Mouse (Mus musculus) C2C12 (cell line): ENCODE measurements around the gene Map7d1. TPM values are rescaled to one million over a fixed set of nuclear protein-coding genes. Genes with fewer than 3 reads are reported as not detected.

Source experiments
- H3K27me3 ChIP-seq: one replicate; pipeline ENCODE4 v1.6.1; 2011; ENCODE audit not compliant: control insufficient read depth, insufficient read depth, insufficient read length
- H3K36me3 ChIP-seq: one replicate; pipeline ENCODE4 v1.6.1; 2011; ENCODE audit not compliant: control insufficient read depth, insufficient read depth
- H3K4me3 ChIP-seq: one replicate; pipeline ENCODE4 v1.5.1; 2011; ENCODE audit warnings: mild to moderate bottlenecking, control low read depth; ENCODE audit not compliant: poor library complexity, insufficient read depth, severe bottlenecking
- H3K79me2 ChIP-seq: one replicate; pipeline ENCODE4 v1.6.1; 2011; ENCODE audit not compliant: control insufficient read depth, insufficient read depth
- H3K79me3 ChIP-seq: one replicate; pipeline ENCODE4 v1.6.1; 2011; ENCODE audit warnings: low read depth, control low read depth
- H3ac ChIP-seq: one replicate; pipeline ENCODE3; 2011; ENCODE audit warnings: low read depth; ENCODE audit not compliant: control insufficient read depth, insufficient read length
- CEBPB ChIP-seq: IDR thresholded peaks from one replicate; pipeline ENCODE4 v1.6.1; 2011; ENCODE audit warnings: low read depth, mild to moderate bottlenecking, control low read depth, moderate library complexity
- CTCF ChIP-seq: IDR thresholded peaks from one replicate; pipeline ENCODE4 v1.5.1; 2011; ENCODE audit not compliant: control insufficient read depth, insufficient read depth, insufficient read length
- FOSL1 ChIP-seq: IDR thresholded peaks from one replicate; pipeline ENCODE4 v1.8.0; 2011; ENCODE audit warnings: mild to moderate bottlenecking, low read length; ENCODE audit not compliant: poor library complexity, insufficient read depth, severe bottlenecking
- MAX ChIP-seq: IDR thresholded peaks from one replicate; pipeline ENCODE4 v1.6.1; 2011; ENCODE audit warnings: mild to moderate bottlenecking, control low read depth
- MYOD1 ChIP-seq: IDR thresholded peaks from one replicate; pipeline ENCODE4 v1.6.1; 2011; ENCODE audit warnings: low read depth; ENCODE audit not compliant: control insufficient read depth, insufficient read length
- MYOG ChIP-seq: IDR thresholded peaks from one replicate; pipeline ENCODE4 v1.6.1; 2011; ENCODE audit not compliant: control insufficient read depth, insufficient read length; ENCODE audit errors: extremely low read depth
- USF1 ChIP-seq: IDR thresholded peaks from one replicate; pipeline ENCODE4 v1.6.1; 2011; ENCODE audit warnings: low read depth, mild to moderate bottlenecking, control low read depth, moderate library complexity
- polyA plus RNA-seq: library from polyadenylated mRNA; unstranded; fragments of >200 nt; fragmentation: generic; extraction: Trizol; gene quantifications from one replicate; pipeline ENCODE4 v1.2.1, GENCODE M21; 2012; ENCODE audit warnings: missing spikeins

Gene Map7d1
- polyA plus RNA-seq, 1 experiment: 130 TPM

- Histone ChIP-seq H3K36me3 (no peaks in the 10 kb centered on the region), H3ac (no peak overlapping the region), H3K4me3 (no peak overlapping the region), H3K27me3 (no peaks in the 10 kb centered on the region), H3K79me2 (no peaks in the 10 kb centered on the region), H3K79me3 (no peaks in the 10 kb centered on the region)
- no peak for TF ChIP-seq FOSL1
- no peak for TF ChIP-seq MYOG
- TF ChIP-seq MYOD1: no peak
- TF ChIP-seq MAX: no peak
- TF ChIP-seq CTCF: no peak
- TF ChIP-seq USF1: no peak
- TF ChIP-seq CEBPB: no peak
Observed at GRCm38 (mm10) chr4:126296617-126297101, 40.5 kb upstream of the Map7d1 start.

- Histone ChIP-seq H3K4me3 (no peak overlapping the region), H3ac (no peak overlapping the region), H3K36me3 (no peaks in the 10 kb centered on the region), H3K79me3 (no peaks in the 10 kb centered on the region), H3K27me3 (no peaks in the 10 kb centered on the region), H3K79me2 (no peaks in the 10 kb centered on the region)
- TF ChIP-seq CEBPB (no peak), USF1 (no peak)
Observed at GRCm38 (mm10) chr4:126295937-126296336, 39.8 kb upstream of the Map7d1 start.

GRCm38 (mm10) chr4:126295152-126295551 lies 39.0 kb upstream of the Map7d1 start:
- Histone ChIP-seq H3K4me3 (no peak overlapping the region), H3K79me3 (no peaks in the 10 kb centered on the region), H3K27me3 (no peaks in the 10 kb centered on the region), H3K79me2 (no peaks in the 10 kb centered on the region), H3ac (no peak overlapping the region), H3K36me3 (no peaks in the 10 kb centered on the region)
- TF ChIP-seq FOSL1 (no peak), USF1 (no peak), MYOD1 (no peak), MAX (no peak), CTCF (no peak), CEBPB (no peak), MYOG (no peak)

- Histone ChIP-seq H3K79me2 (no peaks in the 10 kb centered on the region), H3K27me3 (peaks cover 17% of the 10 kb centered on the region), H3K79me3 (no peaks in the 10 kb centered on the region), H3K4me3 (no peak overlapping the region), H3ac (no peak overlapping the region), H3K36me3 (no peaks in the 10 kb centered on the region)
- no peak for TF ChIP-seq USF1
- no peak for TF ChIP-seq MAX
- TF ChIP-seq FOSL1: no peak
- TF ChIP-seq MYOD1: no peak
Observed at GRCm38 (mm10) chr4:126291196-126291595, 35.1 kb upstream of the Map7d1 start.

- Histone ChIP-seq H3K79me2 (no peaks in the 10 kb centered on the region), H3K36me3 (no peaks in the 10 kb centered on the region), H3ac (no peak overlapping the region), H3K79me3 (no peaks in the 10 kb centered on the region), H3K27me3 (peaks cover 23% of the 10 kb centered on the region), H3K4me3 (no peak overlapping the region)
- no peak for TF ChIP-seq FOSL1
- TF ChIP-seq MYOD1: no peak
- no peak for TF ChIP-seq CTCF
- no peak for TF ChIP-seq MAX
- no peak for TF ChIP-seq USF1
- no peak for TF ChIP-seq CEBPB
- TF ChIP-seq MYOG: no peak
Observed at GRCm38 (mm10) chr4:126290314-126290713, 34.2 kb upstream of the Map7d1 start.

GRCm38 (mm10) chr4:126288085-126288666 lies 32.0 kb upstream of the Map7d1 start:
- Histone ChIP-seq H3K27me3 (peaks cover 23% of the 10 kb centered on the region), H3K36me3 (no peaks in the 10 kb centered on the region), H3K4me3 (no peak overlapping the region), H3ac (no peak overlapping the region), H3K79me3 (no peaks in the 10 kb centered on the region), H3K79me2 (no peaks in the 10 kb centered on the region)
- TF ChIP-seq MYOG (no peak), MYOD1 (no peak), CTCF (no peak), FOSL1 (no peak), MAX (no peak), USF1 (no peak), CEBPB (no peak)
